Mouse (Mus musculus): Measurements from ENCODE around the gene Sphk1. TPM values are rescaled to one million over a fixed set of nuclear protein-coding genes. Genes with fewer than 3 reads are reported as not detected.

Sphk1 gene
- total RNA-seq (2023): 0.73 and 1.8 TPM in 2 replicates

DNA sequence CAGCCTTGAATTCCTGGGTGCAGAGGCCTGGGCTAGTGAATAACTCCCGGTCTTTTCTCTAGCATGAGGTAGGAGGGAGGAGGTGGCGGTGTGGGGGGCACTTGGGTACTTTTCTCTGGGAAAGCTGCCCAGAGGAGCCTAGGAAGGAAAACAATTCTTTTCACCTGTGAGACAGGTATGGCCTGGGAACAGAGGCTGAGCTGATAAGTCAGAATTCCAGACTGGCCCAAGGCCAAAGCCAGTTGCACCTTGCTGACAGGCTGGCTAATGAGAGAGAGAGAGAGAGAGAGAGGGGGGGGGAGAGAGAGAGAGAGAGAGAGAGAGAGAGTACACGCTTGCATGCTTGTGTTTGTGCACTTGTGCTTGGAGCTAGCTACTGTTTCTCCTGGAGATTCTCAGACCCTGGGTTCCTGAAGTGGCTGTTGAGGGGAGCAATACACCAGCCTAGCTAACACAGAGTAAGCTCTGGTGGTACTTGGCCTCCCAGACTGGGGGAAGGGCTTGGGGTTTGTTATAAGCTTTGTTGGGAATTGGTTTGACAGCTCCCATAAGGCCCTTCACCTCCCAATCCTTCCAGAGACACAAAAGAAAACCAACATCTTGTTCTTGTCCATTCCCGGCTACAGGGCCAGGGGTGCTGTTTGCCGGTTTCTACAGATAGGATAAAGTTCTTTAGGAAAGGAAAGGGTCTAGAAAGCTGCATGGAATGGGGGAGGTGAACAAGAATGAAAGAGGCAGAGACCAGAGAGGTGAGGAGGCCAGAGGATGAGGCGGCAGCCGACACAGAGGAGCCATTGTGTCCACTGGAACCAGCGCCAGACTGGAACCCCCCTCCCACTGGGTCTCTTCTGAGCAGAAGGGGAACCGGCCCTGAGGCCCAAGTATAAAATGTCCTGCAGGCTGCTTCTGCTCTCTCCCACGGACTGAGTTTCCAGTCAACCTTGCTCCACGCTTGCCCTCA lies at the start of gene Sphk1:
Sphk1 (plus strand) TSS at position 739 of the 961 bp plus-strand sequence.

DNA sequence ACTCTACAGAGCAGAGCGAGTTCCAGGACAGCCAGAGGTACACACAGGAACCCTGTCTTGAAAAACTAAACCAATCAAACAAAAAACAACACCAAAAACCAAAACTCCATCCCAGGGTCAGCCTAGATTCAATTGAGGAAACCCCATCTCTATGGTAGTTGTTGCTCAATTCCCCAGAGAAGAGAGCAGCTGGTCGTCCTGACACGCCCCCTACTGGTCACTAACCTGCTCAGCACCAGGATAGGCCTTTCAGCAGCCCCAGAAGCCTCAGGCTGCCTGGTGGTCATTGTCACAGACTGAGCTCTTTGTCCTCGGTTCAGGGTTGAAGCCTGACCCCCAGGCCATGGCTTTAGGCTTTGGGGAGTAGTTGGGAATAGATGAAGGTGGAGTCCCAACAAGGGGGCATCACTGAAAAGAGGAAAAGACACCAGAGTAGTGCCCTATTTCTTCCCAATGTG lies 36.9 kb upstream of the Sphk1 start, which contains the start of gene Prpsap1:
Prpsap1 (minus strand) TSS at position 408 of the 458 bp plus-strand sequence.

GRCm38 (mm10) chr11:116581376-116581814 lies 50.7 kb downstream of the Sphk1 start, which contains the start of gene Ube2o:
Ube2o (minus strand) TSS chr11:116581447.

Other genes with a start within 250 kb of the Sphk1 start
- gene Galr2, start 250.0 kb upstream of the Sphk1 start, total RNA-seq (2023): not detected in 2 replicates
- gene Exoc7, start 223.7 kb upstream of the Sphk1 start, total RNA-seq (2023): 34.0 and 38.0 TPM in 2 replicates
- gene Foxj1, start 195.5 kb upstream of the Sphk1 start, total RNA-seq (2023): not detected in 2 replicates
- 1.9 and 2.1 TPM in 2 replicates for gene Rnf157, start 117.9 kb upstream of the Sphk1 start, total RNA-seq (2023)
- gene Ubald2, start 96.8 kb upstream of the Sphk1 start, total RNA-seq (2023): 99.6 and 116 TPM in 2 replicates
- not detected in 2 replicates for gene Qrich2, start 64.7 kb upstream of the Sphk1 start, total RNA-seq (2023)
- gene Prpsap1, start 36.7 kb upstream of the Sphk1 start, total RNA-seq (2023): 19.4 and 28.4 TPM in 2 replicates
- gene Ube2o, start 50.5 kb downstream of the Sphk1 start, total RNA-seq (2023): 5.5 and 7.6 TPM in 2 replicates
- gene Aanat, start 55.5 kb downstream of the Sphk1 start, total RNA-seq (2023): not detected in 2 replicates
- gene Rhbdf2, start 96.1 kb downstream of the Sphk1 start, total RNA-seq (2023): 118 and 155 TPM in 2 replicates
- gene Prcd, start 122.6 kb downstream of the Sphk1 start, total RNA-seq (2023): not detected in 2 replicates
- gene Cygb, start 123.4 kb downstream of the Sphk1 start, total RNA-seq (2023): not detected in 2 replicates
- not detected in 2 replicates for gene St6galnac1, start 244.6 kb downstream of the Sphk1 start, total RNA-seq (2023)

Measured in neutrophil, adult 65 days (primary cell).